Mouse (Mus musculus) forebrain, embryonic 14.5 days (tissue): Measurements from ENCODE around the gene Cyp2b13. TPM values are rescaled to one million over a fixed set of nuclear protein-coding genes. Genes with fewer than 3 reads are reported as not detected.

Experiments used
- polyA plus RNA-seq: library from polyadenylated mRNA; unstranded; fragments of >200 nt; fragmentation: Nextera tagmentation; extraction: Ambion mirVana; gene quantifications from 2 replicates; pipeline ENCODE4 v1.2.1, GENCODE M21; 2014

Cyp2b13 gene
- polyA plus RNA-seq, 1 experiment from 2014 or later: not detected

Other genes starting within 250 kb of the Cyp2b13 start
- 0.95 and 1.1 TPM in 2 replicates for gene Cyp2s1, start 244.6 kb upstream of the Cyp2b13 start, polyA plus RNA-seq
- not detected in 2 replicates for gene Cyp2b10, start 163.9 kb upstream of the Cyp2b13 start, polyA plus RNA-seq
- gene Cyp2b9, start 111.9 kb downstream of the Cyp2b13 start, polyA plus RNA-seq: not detected in 2 replicates
- gene Vmn1r184, start 198.8 kb downstream of the Cyp2b13 start, polyA plus RNA-seq: not detected in 2 replicates
- not detected in 2 replicates for gene Cyp2a4, start 245.7 kb downstream of the Cyp2b13 start, polyA plus RNA-seq